Mouse (Mus musculus): ENCODE measurements around the gene Atp13a2. TPM values are rescaled to one million over a fixed set of nuclear protein-coding genes. Genes with fewer than 3 reads are reported as not detected.

Atp13a2 gene
- polyA plus RNA-seq, 1 experiment: 1.5 TPM

GRCm38 (mm10) chr4:141010526-141010925, 23.9 kb downstream of the Atp13a2 start:
- Histone ChIP-seq H3K4me1 (ENCODE audit: control insufficient read depth) (peaks cover 27% of the 10 kb centered on the region), H3K36me3 (ENCODE audit: control insufficient read depth) (peaks cover 18% of the 10 kb centered on the region), H3K9me3 (ENCODE audit: control insufficient read depth, low read length) (peaks cover 10% of the 10 kb centered on the region), H3K4me3 (replicated peaks) (no peak overlapping the region), H3K27me3 (ENCODE audit: control insufficient read depth) (peaks cover 29% of the 10 kb centered on the region)
- no peak for TF ChIP-seq GATA1 (IDR thresholded peaks at IDR 0.05; ENCODE audit: low read length)
- no peak for TF ChIP-seq TAL1 (IDR thresholded peaks at IDR 0.05; ENCODE audit: low read length)

- H3K27me3 ChIP-seq (ENCODE audit: control insufficient read depth): peaks cover 29% of the 10 kb centered on the region
- peaks cover 9% of the 10 kb centered on the region for H3K9me3 ChIP-seq (ENCODE audit: control insufficient read depth, low read length)
- TF ChIP-seq GATA1 (IDR thresholded peaks at IDR 0.05; ENCODE audit: low read length): no peak
- no peak for TF ChIP-seq TAL1 (IDR thresholded peaks at IDR 0.05; ENCODE audit: low read length)
- H3K4me1 ChIP-seq (ENCODE audit: control insufficient read depth): peaks cover 27% of the 10 kb centered on the region
- no peak overlapping the region for H3K4me3 ChIP-seq (replicated peaks)
- H3K36me3 ChIP-seq (ENCODE audit: control insufficient read depth): peaks cover 14% of the 10 kb centered on the region
Measured at GRCm38 (mm10) chr4:141010941-141011429, 24.3 kb downstream of the Atp13a2 start.

GRCm38 (mm10) chr4:141011556-141012328, 25.1 kb downstream of the Atp13a2 start:
- peaks cover 3% of the 10 kb centered on the region for H3K9me3 ChIP-seq (ENCODE audit: control insufficient read depth, low read length)
- peaks cover 7% of the 10 kb centered on the region for H3K36me3 ChIP-seq (ENCODE audit: control insufficient read depth)
- peaks cover 29% of the 10 kb centered on the region for H3K27me3 ChIP-seq (ENCODE audit: control insufficient read depth)
- TF ChIP-seq TAL1 (IDR thresholded peaks at IDR 0.05; ENCODE audit: low read length): no peak
- TF ChIP-seq GATA1 (IDR thresholded peaks at IDR 0.05; ENCODE audit: low read length): no peak
- peaks cover 24% of the 10 kb centered on the region for H3K4me1 ChIP-seq (ENCODE audit: control insufficient read depth)
- H3K4me3 ChIP-seq (replicated peaks): no peak overlapping the region

- no peak overlapping the region for H3K4me3 ChIP-seq (replicated peaks)
- peaks cover 2% of the 10 kb centered on the region; the same call in 1 of the 2 replicates for H3K36me3 ChIP-seq (ENCODE audit: control insufficient read depth)
- peaks cover 29% of the 10 kb centered on the region for H3K27me3 ChIP-seq (ENCODE audit: control insufficient read depth)
- peaks cover 19% of the 10 kb centered on the region for H3K4me1 ChIP-seq (ENCODE audit: control insufficient read depth)
- TF ChIP-seq TAL1 (IDR thresholded peaks at IDR 0.05; ENCODE audit: low read length) (no peak), GATA1 (IDR thresholded peaks at IDR 0.05; ENCODE audit: low read length) (no peak)
- H3K9me3 ChIP-seq (ENCODE audit: control insufficient read depth, low read length): no peaks in the 10 kb centered on the region
Measured at GRCm38 (mm10) chr4:141012558-141012957, 25.9 kb downstream of the Atp13a2 start.

GRCm38 (mm10) chr4:141014114-141014513, 27.4 kb downstream of the Atp13a2 start:
- no peak overlapping the region for H3K4me3 ChIP-seq (replicated peaks)
- H3K4me1 ChIP-seq (ENCODE audit: control insufficient read depth): peaks cover 5% of the 10 kb centered on the region
- H3K36me3 ChIP-seq (ENCODE audit: control insufficient read depth): no peaks in the 10 kb centered on the region; the same call in 1 of the 2 replicates
- H3K9me3 ChIP-seq (ENCODE audit: control insufficient read depth, low read length): no peaks in the 10 kb centered on the region
- H3K27me3 ChIP-seq (ENCODE audit: control insufficient read depth): peaks cover 29% of the 10 kb centered on the region
- TF ChIP-seq GATA1 (IDR thresholded peaks at IDR 0.05; ENCODE audit: low read length) (no peak), TAL1 (IDR thresholded peaks at IDR 0.05; ENCODE audit: low read length) (no peak)

- peaks cover 5% of the 10 kb centered on the region for H3K4me1 ChIP-seq (ENCODE audit: control insufficient read depth)
- H3K36me3 ChIP-seq (ENCODE audit: control insufficient read depth): no peaks in the 10 kb centered on the region; the same call in 1 of the 2 replicates
- TF ChIP-seq TAL1 (IDR thresholded peaks at IDR 0.05; ENCODE audit: low read length) (no peak), GATA1 (IDR thresholded peaks at IDR 0.05; ENCODE audit: low read length) (no peak)
- no peaks in the 10 kb centered on the region for H3K9me3 ChIP-seq (ENCODE audit: control insufficient read depth, low read length)
- no peak overlapping the region for H3K4me3 ChIP-seq (replicated peaks)
- peaks cover 24% of the 10 kb centered on the region for H3K27me3 ChIP-seq (ENCODE audit: control insufficient read depth)
Measured at GRCm38 (mm10) chr4:141014856-141015255, 28.2 kb downstream of the Atp13a2 start.

GRCm38 (mm10) chr4:141015356-141015755, 28.7 kb downstream of the Atp13a2 start:
- H3K36me3 ChIP-seq (ENCODE audit: control insufficient read depth): no peaks in the 10 kb centered on the region; the same call in 1 of the 2 replicates
- peaks cover 3% of the 10 kb centered on the region for H3K4me1 ChIP-seq (ENCODE audit: control insufficient read depth)
- H3K4me3 ChIP-seq (replicated peaks): no peak overlapping the region
- peaks cover 19% of the 10 kb centered on the region for H3K27me3 ChIP-seq (ENCODE audit: control insufficient read depth)
- no peak for TF ChIP-seq TAL1 (IDR thresholded peaks at IDR 0.05; ENCODE audit: low read length)
- TF ChIP-seq GATA1 (IDR thresholded peaks at IDR 0.05; ENCODE audit: low read length): no peak
- no peaks in the 10 kb centered on the region for H3K9me3 ChIP-seq (ENCODE audit: control insufficient read depth, low read length)

- peaks cover 9% of the 10 kb centered on the region for H3K27me3 ChIP-seq (ENCODE audit: control insufficient read depth)
- no peaks in the 10 kb centered on the region; the same call in 1 of the 2 replicates for H3K36me3 ChIP-seq (ENCODE audit: control insufficient read depth)
- no peak overlapping the region for H3K4me3 ChIP-seq (replicated peaks)
- no peak for TF ChIP-seq TAL1 (IDR thresholded peaks at IDR 0.05; ENCODE audit: low read length)
- no peak for TF ChIP-seq GATA1 (IDR thresholded peaks at IDR 0.05; ENCODE audit: low read length)
- H3K4me1 ChIP-seq (ENCODE audit: control insufficient read depth): no peaks in the 10 kb centered on the region; the same call in none of the 2 replicates
- no peaks in the 10 kb centered on the region for H3K9me3 ChIP-seq (ENCODE audit: control insufficient read depth, low read length)
Measured at GRCm38 (mm10) chr4:141016311-141016710, 29.6 kb downstream of the Atp13a2 start.

- TF ChIP-seq GATA1 (IDR thresholded peaks at IDR 0.05; ENCODE audit: low read length) (no peak), TAL1 (IDR thresholded peaks at IDR 0.05; ENCODE audit: low read length) (no peak)
- Histone ChIP-seq H3K9me3 (ENCODE audit: control insufficient read depth, low read length) (no peaks in the 10 kb centered on the region), H3K36me3 (ENCODE audit: control insufficient read depth) (no peaks in the 10 kb centered on the region; the same call in 1 of the 2 replicates), H3K4me1 (ENCODE audit: control insufficient read depth) (no peaks in the 10 kb centered on the region; the same call in 1 of the 2 replicates), H3K4me3 (replicated peaks) (no peak overlapping the region), H3K27me3 (ENCODE audit: control insufficient read depth) (no peaks in the 10 kb centered on the region)
Measured at GRCm38 (mm10) chr4:141017657-141018436, 31.2 kb downstream of the Atp13a2 start.
